Mouse (Mus musculus) left cerebral cortex, postnatal 36 days (tissue): ENCODE results near the gene E2f7. TPM values are rescaled to one million over a fixed set of nuclear protein-coding genes. Genes with fewer than 3 reads are reported as not detected.
"Not testable (repeated sequence)": the region's sequence is repeated elsewhere in the genome, so short reads cannot be mapped to it uniquely, and the experiment has no call there.

Experiments used
- DNase-seq, 2 experiments: peaks; one replicate each; pipeline ENCODE4 v3.0.0; 2021 to 2022; ENCODE audit warnings: low spot score in 2 of 2, mixed read lengths in 1 of 2
- intact Hi-C: fragments of 180-260 bp; cut with DNase I; formaldehyde crosslinking; loops from one replicate; pipeline ENCODE4 v1.15.1; 2025
- total RNA-seq, 2 experiments: library from RNA; stranded (reverse); gene quantifications; 2 replicates each; pipeline ENCODE4 v1.2.3; 2021

Gene E2f7
- 1 to 10 TPM in 1 of 2 experiments, under 1 TPM in 1; 0.99 to 1.5 TPM for total RNA-seq

DNA sequence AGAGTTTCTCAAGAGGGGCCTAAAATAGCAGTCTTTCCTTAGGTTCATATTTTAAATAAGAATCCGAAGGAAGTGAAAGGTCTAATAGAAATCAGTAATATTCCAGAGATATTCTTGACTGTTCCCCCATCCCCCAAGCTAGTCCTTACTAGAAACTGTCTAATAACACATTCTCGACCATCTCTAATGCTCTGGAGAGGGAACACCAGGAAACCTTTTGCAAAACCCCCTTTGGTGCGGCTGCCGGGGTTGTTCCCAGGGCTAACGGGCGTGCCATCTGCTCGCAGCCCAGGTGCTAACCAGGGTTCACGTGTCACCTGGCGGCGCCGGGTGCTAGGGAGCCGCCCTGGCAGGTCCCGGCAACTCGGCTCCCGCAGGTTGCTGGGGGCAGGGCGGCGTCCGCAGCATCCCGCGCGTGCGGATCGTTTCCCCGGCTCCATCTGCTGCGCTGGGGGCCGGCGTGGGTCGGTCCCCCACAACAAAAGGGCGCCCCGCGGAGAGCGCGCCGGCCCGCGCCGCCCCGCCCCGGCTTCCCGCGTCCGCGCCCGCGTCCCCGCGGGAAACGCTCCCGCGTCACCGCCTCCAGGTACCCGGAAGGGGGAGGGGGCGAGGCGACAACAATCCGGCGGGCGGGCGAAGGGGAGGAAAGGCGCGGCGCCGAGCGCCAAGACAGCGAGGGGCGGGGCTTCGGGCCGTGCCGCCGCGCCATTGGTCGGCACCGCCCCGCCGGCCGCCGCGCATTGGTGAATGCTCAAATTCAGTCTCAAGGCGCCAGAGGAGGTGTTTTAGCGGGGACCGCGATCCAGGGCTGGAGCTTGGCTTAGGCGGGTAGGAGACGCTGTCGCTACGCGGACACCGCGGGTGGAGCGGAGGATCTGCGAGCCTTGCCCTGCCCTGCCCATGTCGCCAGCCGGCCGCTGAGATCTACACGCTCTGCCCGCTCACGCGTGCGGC, at the start of gene E2f7:
Gene E2f7, plus strand, starts transcription at position 754 of the 954 bp plus-strand sequence.
- DNase-seq = peak; percentile 84 to 91
- intact Hi-C loops = no loop called here

GRCm38 (mm10) chr10:110701276-110701675, 44.0 kb upstream of the E2f7 start:
- DNase-seq = no peak
- intact Hi-C loops = loop anchor here (10.0 kb wide), 1 partner anchor 246 kb away; the partner anchor contains the start of gene Nav3

DNA sequence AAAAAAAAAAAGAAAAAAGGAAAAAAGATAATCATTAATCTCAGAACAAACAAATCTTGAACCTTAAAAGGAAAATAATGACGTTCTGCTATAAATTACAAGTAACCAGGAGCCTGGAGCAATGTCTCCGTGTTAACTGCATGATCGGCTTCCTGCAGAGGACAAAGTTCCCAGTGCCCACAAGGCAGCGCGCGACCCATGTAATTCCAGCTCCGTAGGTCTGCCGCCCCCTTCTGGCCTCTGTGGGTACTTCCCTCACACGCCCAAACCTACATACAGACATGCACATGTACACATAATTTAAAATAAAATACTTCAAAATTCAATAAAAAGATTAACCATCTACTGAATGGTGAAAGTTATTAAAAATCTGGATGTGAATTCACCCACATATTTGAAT, 39.6 kb upstream of the E2f7 start:
- no peak for DNase-seq
- intact Hi-C loops = loop anchor here (10.0 kb wide), 1 partner anchor 251 kb away; the partner anchor contains the start of gene Nav3

DNA sequence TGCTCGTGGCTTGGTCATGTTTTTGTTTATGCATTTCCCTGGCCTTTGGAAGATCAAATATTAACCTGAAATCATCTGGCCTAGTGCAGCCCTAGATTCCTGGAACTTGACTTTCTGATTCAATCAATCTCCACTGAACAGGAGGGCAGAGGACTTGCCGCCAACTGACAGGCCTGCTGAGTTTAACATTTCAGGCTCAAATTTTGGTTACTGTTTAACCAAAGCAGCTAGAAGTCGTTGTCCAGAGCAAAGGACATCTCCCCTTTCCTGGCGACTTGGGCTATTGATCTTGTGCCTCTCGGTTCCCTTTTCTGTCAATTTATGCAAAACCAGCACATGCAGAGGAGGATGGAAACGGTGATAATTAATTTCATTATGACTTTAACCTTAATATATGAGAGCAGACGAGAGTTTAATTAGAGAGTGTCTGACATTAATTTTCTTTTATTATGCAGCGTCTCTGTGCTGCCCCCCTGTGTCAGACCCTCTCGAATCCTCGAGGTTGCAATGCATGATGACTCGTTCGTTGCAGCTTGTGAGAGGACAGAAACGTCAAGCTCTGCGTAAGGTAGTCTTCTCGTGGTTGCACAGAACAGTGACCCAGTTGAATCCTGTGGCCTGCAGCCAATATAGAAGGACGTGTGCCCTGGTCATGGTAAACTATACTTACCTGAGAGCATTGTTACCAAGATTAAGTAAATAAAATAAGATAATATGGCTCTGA, 37.7 kb upstream of the E2f7 start:
- intact Hi-C loops = loop anchor here (10.0 kb wide), 1 partner anchor 253 kb away; the partner anchor contains the start of gene Nav3
- no peak for DNase-seq

DNA sequence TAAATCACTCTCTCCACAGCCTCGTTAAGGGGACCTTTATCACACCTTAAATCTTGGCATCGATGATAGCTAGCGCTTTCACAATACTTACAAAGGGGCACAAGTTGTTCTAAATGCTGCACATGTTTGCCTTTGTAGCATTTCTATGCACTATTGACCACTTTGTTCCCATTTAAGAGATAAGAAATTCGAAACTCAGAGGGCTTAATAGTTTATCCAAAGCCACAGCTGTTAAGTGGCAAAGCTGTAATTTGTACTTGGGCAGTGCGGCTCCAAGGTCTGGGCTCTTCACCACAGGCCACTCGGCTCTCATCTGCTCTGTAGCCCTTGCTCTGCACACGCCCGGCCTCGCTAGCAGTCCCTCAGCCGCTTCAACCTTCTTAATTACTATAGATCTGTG, 28.4 kb upstream of the E2f7 start:
- intact Hi-C loops = no loop called here
- no peak for DNase-seq

DNA sequence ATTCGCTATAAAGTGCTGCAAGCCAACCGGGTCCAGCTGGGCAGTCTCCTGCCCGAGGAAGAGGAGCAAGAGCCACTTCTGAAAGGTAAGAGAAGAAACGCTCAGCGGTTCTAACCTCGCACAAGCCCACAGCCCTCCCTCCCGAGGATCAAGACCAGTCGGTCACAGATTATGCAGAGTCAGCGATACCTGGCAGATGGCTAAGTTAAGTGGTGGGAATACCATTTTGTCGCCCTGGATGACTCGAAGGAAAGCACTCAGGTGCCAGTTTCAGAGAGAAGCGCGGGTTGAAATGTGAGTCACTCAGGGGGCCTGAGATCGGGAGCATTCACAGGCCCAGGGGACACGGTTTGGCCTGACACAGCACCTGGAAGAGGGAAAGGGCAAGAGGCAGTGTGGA, 18.8 kb upstream of the E2f7 start:
- intact Hi-C loops = no loop called here

GRCm38 (mm10) chr10:110727816-110728215, 17.4 kb upstream of the E2f7 start:
- intact Hi-C loops = no loop called here
- no peak for DNase-seq

More for the DNA sequence above, 18.8 kb upstream of the E2f7 start:
- DNase-seq = no peak

DNA sequence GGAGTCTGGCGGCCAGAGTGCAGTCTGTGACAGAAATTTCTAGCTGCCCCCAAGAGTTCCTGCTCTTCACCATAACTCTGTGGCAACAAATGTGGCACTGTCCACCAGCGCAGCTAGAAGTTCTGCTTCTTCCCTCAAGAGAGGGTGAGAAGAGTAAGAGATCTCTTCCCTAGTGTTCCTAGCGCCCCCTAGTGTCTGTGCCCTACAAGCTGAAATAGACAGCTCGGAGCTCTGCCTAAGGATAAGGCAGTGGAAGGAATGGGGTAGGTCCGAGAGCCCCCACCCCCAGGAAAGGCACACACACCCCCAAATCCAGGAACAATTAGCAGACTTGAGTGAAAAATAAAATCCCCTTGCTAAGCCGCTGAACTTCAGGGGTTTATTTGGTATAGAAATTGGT, 11.9 kb upstream of the E2f7 start:
- intact Hi-C loops = loop anchor here (10.0 kb wide), 1 partner anchor 809 kb away; no protein-coding TSS in a partner anchor
- DNase-seq = peak; percentile 67 to 68

DNA sequence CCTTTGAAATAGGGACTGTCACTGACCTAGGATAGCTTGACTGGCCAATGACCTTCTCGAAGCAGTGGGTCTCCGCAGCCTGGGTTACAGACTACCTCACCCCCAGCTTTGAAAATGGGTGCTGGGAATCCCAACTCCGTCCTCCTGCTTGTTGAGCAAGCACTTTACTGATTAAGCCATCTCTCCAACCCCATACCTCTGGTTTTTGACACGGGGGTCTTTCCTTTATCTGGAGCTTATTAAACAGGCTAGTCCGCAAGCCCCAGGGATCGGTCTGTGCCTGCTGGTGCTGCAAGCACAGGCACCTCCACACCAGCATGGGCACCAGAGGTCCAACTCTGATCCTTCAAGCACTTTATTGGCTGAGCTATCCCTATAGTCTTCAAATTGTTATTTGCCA, 1.5 kb upstream of the E2f7 start:
- intact Hi-C loops = no loop called here
- no peak for DNase-seq

DNA sequence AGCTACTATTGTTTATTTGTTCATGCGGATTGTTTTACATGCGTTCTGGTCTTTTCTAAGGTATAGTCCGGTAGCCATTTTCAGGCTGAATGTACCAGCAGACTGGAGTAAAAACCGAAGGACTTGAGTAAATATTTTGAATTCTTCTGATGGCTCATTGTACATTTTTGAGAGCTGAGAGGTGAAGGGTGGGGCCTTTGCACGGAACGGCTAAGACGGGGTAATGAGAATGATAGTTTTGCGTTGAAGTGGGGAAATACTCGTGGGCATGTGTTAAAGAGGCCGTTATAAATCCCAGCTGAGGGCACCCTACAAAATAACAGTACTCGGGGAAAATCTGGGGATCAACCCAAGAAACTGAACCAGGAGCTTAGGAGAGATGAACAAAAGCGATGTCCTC, 1.1 kb upstream of the E2f7 start:
- no peak for DNase-seq
- intact Hi-C loops = no loop called here

DNA sequence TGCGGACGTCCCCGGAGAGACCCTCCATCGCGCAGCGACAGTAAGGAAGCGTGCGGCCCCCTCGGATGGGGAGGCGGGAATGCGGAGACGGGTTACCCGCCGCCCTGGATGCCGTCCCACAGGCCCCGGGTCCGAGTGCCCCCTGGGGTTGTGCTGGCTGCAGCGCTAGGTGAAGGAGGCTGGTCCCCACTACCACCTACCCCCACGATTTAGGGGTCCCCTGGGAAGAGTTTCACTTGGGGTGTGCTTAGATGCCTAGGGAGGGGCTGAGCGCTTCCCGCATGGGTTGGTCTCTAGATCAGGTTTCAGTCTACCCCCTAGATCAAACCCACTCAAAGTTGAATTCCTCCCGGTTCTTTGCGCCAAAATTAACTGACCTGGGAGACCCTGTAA, 397 bp downstream of the E2f7 start:
- intact Hi-C loops = no loop called here
- DNase-seq = no peak

DNA sequence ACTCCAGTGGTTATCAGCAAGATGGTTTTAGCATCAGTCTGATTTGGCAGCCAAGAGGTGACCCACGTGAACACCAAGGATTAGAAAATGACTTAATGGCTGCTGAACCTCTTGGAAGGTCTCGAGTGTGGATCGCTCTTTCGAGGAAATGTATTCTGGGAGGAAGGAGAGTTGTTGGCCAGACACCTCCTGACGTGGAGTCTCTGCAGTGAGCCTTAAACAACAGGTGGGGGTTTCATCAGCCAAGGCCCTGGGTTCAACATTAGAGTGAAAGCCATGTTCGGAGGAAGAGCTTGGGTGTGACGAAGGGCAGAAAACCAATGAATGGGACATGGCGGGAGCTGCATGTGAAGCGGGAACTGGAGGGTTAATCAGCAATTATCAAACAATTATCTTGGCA, 3.8 kb downstream of the E2f7 start:
- no peak for DNase-seq
- intact Hi-C loops = no loop called here

- DNase-seq = no peak
- intact Hi-C loops = no loop called here
Measured at GRCm38 (mm10) chr10:110749510-110750305, 4.5 kb downstream of the E2f7 start.

- no peak for DNase-seq
- intact Hi-C loops = no loop called here
Measured at GRCm38 (mm10) chr10:110752849-110753248, 7.6 kb downstream of the E2f7 start.

GRCm38 (mm10) chr10:110755556-110755955, 10.3 kb downstream of the E2f7 start:
- intact Hi-C loops = no loop called here
- no peak for DNase-seq

GRCm38 (mm10) chr10:110756271-110756793, 11.1 kb downstream of the E2f7 start:
- no peak for DNase-seq
- intact Hi-C loops = no loop called here

DNA sequence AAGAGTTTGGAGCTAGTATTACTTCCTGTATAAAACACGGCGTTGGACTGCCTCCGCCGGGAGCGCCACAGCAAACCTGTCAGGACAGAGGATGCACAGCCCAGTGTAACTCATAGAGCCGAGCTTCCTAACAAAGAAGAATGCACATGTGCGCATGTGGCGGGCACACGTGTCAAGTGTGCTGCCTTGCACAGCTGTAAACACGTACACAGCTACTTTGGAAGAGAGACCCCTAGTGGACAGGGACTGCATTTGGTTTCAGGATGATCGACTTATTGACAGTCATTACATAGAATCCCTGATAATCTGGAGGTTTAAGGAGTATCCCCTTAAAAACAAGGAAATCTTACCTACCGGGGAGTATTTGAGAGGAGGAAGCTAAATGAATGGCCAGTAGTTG, 15.3 kb downstream of the E2f7 start:
- DNase-seq, intact Hi-C loops: not testable (repeated sequence)

DNA sequence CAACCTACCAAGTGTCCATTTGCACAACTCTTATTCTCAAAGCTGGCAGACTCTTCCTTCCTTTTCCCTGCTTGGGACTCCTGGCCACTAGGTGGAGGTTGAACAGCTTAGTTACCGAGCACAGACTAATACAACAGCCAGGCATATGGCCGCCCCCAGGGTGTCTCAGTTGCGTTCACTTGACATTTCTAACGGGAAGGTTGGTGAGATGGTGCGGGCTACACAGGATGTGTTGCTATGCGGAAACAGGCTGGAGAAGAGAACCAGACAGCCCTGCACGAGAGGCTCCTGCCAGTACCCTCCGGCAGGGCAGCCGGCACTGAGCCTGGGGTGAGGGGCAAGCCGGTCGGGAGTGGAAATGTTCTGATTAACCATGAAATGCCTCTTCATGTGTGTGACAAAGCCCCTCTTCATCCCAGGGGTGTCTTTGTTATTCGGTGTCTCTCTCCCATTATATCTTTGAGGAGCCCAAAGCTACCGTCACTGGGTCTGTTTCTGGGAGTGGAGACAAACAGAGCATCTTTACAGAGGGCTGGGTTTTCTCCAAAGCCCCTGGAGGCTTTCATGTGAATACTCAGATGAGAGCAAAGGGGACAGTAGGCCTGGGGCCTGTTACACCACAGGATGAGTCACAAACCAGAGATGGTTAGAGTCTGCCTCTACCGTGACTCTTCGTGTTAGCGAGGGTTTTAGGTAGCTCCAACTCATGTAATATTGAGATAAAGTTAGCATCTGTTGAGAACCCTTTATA, 17.1 kb downstream of the E2f7 start:
- DNase-seq = no peak
- intact Hi-C loops = no loop called here

DNA sequence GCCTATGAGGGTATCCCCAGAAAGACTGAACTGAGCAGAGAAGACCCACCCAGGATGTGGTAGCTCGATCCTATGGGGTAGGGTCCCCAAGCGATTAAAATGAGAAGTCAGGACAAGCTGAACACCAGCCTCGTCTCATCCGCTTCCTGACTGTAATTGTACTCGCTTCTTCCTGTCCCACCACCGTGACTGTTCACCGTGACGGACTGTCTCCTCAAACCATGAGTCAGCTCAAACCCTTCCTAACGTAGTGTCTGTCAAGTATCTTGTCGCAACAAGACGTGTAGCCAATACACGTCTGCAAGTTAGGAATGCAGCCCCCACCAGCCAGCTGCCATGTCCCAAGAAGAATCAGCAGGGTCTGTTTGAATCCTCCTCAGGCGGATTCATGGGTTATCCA, 18.2 kb downstream of the E2f7 start:
- intact Hi-C loops = no loop called here

More for the DNA sequence above, 18.2 kb downstream of the E2f7 start:
- no peak for DNase-seq
